Mouse (Mus musculus): ENCODE data around the gene Cox5b.
"Not testable (repeated sequence)": the region's sequence is repeated elsewhere in the genome, so short reads cannot be mapped to it uniquely, and the experiment has no call there.

The Cox5b gene

GRCm38 (mm10) chr1:36691271-36692155 is at the start of gene Cox5b:
Cox5b (plus strand) TSS chr1:36691449.
- peak; percentile 99 for DNase-seq (ENCODE audit: low read depth, low spot score)

DNA sequence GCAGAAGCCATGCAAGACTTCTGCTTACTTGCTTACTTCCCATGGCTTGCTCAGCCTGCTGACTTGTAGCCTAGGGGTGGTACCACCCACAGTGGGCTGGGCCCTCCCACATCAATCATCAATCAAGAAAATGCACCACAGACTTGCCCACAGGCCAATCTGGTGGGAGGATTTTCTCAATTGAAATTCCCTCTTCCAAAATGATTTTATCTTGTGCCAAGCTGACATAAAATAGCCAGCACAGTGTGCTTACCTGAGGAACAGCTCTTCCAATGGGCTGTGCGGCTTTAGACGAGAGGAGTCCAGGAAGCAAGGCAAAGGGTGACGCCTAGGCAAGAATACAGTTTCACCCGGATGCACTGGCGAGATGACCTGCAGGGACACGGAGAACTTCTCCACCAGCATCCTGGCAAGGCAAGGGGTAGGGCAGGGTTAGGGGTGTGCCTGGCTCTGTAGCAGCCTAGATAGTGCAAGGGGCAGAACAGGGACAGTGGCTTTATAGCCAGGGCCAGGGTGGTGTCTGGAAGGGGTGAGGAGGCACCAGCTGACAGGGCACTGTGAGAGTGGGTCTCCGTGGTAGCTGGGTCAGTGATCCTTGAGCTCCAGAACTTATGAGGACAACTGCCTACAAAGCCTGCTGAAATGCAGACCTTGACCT is 47.2 kb upstream of the Cox5b start:
- DNase-seq (ENCODE audit: low read depth, low spot score) = no peak

DNA sequence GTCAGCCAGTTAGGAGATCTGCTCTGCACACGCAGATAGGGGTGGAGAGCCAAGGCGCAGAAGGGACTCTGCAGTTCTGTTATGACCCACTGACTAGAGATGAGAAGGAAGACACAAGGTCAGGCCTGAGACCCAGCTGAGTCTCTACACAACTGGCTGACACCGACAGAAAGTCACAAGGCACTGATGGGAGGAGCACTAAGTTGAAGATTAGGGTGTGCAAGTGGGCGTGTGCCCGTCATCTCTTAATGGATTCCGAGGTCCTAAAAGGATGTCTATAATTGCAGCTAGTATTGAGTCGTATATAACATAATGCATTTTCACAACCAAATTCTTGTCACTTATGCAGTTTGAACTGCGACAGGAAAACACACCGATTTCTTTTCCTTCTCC is 46.6 kb upstream of the Cox5b start:
- no peak for DNase-seq (ENCODE audit: low read depth, low spot score)

DNA sequence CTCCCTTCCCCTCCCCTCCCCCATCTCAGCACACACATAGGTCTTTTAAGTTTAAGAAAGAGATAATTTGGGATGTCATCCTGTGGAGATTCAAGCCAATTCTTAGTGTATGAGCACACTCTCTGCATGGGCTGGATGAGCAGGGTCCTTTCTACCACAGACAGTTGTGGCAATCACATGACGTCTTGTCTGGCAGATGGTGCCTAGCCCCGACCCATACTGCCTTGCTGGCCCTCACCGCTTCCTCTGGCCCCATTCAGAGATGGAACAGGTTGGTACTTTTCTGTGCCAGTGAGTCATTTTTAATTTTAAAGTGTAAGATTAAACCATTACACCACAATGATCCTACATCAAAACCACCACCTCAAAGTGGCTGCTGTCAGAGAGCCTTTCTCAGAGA is 45.0 kb upstream of the Cox5b start:
- DNase-seq (ENCODE audit: low read depth, low spot score) = no peak

DNA sequence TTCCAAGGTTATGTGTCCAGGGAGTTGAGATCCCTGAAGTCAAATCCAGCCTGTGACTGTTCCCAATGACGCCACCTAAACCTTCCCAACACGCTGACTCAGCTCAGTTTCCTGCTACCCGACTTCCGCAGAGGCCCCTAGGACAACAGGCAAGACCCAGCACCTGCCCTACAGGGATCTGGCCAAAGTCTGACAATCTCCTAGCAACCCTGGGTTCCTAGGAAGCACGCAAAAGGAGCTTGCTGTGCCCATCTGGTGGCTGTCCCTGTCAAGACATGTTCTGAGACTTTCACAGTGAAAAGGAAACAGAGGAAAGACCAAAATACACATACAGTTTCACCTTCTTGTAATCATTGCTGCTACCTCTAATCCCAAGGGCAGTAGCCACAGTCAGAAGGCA is 43.6 kb upstream of the Cox5b start:
- DNase-seq (ENCODE audit: low read depth, low spot score) = no peak

DNA sequence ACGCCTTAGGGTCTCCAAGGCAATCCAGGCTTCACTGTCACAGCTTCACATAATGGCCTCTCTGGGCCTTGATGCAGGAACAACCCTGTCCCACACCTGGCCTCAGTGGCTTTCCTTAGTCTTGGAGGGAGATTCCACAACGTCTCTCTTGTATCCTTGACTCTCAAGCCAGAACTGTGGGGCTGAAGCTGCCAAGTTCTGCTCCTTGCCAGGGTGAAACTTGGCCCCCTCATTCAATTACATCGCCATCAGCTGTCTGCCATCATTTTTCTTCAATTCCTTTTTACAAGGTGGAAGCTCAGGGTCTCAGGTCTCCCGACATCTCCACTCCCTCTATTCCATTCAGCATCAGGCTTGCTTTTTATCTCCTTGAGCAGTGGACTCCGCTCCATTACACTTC is 36.2 kb upstream of the Cox5b start:
- DNase-seq (ENCODE audit: low read depth, low spot score) = no peak

DNA sequence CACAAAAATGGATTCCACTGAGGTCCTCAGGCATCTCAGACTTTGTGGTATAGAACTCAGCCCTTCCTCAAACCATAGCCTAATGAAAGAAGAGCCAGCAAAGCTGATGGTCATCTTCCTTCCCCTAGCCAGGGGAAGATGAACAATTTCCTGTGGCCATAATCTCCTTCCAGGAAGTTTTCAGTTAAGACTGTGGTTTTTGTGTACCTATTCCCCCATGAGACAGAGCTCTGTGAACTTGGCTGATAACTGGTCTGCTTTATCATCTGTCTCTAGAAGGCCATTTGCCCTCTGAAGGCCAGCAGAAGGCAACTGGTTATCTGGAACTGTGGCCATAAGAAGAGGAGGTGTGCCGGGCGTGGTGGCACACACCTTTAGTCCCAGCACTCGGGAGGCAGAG is 35.0 kb upstream of the Cox5b start:
- no peak for DNase-seq (ENCODE audit: low read depth, low spot score)

- DNase-seq (ENCODE audit: low read depth, low spot score) = no peak
Observed at GRCm38 (mm10) chr1:36657658-36658415, 33.4 kb upstream of the Cox5b start.

- DNase-seq (ENCODE audit: low read depth, low spot score) = no peak
Observed at GRCm38 (mm10) chr1:36658621-36659399, 32.4 kb upstream of the Cox5b start.

DNA sequence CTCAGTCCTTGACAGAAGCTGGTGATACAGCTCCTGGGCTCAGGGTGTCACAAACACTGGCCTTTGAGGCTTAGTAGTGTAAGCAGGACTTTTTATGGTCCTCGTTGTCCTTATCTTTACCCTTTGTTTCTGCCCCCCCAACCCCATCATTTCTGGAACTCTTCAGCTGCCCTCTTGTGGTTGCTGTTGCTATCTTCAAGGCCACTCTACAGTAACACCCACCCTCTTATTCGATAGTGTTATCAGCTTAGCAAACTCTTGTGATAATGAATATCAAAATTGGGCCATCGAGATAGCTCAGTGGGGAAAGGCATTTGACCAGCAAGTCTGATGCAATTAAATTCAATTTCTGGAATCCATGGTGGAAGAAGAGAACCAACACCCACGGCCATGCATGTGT is 26.8 kb upstream of the Cox5b start:
- no peak for DNase-seq (ENCODE audit: low read depth, low spot score)

DNA sequence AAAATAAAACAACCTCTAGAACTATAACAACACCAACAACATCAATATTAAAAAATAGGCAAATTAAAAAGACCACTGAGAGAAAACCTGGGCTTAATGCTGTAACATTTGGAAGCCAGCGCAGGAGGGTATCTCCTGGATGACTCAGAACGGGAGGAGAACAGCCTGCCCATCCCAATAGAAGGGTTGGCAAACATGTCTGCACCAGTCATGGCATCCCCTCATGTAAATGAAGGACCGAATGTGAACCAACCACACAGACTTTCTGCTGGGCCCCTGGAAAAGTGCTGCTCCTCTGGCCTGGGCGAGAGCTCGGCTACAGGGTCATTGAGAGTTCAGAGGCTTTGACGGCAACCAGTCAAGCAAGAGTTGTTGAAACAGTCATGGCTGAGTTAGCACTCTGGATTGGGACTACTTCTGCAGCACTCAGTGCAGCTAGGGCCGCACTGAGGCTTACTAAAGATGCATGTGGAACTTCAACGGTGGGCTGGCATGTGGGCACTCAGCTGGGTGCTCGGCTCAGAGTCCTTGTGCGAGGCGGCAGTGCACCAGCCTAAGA is 26.0 kb upstream of the Cox5b start:
- DNase-seq (ENCODE audit: low read depth, low spot score) = no peak

DNA sequence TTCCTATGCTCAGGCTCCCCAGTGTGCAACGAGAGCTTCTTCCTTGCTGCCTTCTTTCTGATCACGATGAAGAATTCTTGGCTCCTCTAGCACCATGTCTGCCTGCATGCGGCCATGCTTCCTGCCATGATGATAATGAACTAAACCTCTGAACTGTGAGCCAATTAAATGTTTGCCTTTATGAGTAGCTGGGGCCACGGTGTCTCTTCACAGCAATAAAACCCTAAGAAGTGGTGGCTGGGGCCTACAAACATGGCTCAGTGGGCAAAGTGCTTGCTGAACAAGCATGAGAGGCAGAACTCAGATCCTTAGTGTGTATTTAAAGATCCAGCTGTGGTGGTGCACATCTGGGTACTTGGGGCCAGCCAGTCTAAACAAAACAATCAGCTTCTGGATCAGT is 25.3 kb upstream of the Cox5b start:
- no peak for DNase-seq (ENCODE audit: low read depth, low spot score)

- DNase-seq (ENCODE audit: low read depth, low spot score) = not testable (repeated sequence)
Observed at GRCm38 (mm10) chr1:36668007-36668406, 23.2 kb upstream of the Cox5b start.

- no peak for DNase-seq (ENCODE audit: low read depth, low spot score)
Observed at GRCm38 (mm10) chr1:36670256-36670655, 21.0 kb upstream of the Cox5b start.

GRCm38 (mm10) chr1:36671260-36671659 is 20.0 kb upstream of the Cox5b start:
- DNase-seq (ENCODE audit: low read depth, low spot score) = no peak

- DNase-seq (ENCODE audit: low read depth, low spot score) = no peak
Observed at GRCm38 (mm10) chr1:36672648-36673350, 18.4 kb upstream of the Cox5b start.

DNA sequence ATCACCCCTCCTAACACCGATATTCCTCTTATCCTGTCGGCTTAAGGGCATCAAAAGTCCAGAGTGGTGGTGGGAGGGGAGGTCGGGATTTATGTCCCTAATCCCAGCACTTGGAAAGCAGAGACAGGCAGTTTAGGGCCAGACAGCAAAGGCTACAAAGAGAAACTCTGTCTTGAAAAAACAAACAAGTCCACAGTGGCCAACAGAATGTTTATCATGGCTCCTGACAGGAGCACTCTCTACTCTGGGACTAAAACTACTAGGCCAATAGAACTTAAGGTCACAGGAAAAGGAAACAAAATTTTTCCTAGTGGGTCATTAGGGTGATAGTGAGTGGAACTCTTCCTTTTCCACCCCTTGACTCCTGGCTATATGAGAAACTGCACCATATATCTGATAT is 16.3 kb upstream of the Cox5b start:
- DNase-seq (ENCODE audit: low read depth, low spot score) = no peak

GRCm38 (mm10) chr1:36680893-36681292 is 10.4 kb upstream of the Cox5b start:
- DNase-seq (ENCODE audit: low read depth, low spot score) = no peak

- DNase-seq (ENCODE audit: low read depth, low spot score) = no peak
Observed at GRCm38 (mm10) chr1:36682620-36683355, 8.5 kb upstream of the Cox5b start, which contains the start of gene Fam178b. Fam178b (minus strand) TSS chr1:36683183.
